Mouse (Mus musculus) neutrophil, adult 83 days (primary cell): ENCODE data around the gene Atg7. TPM values are rescaled to one million over a fixed set of nuclear protein-coding genes. Genes with fewer than 3 reads are reported as not detected.

ENCODE experiments used
- total RNA-seq, 2 experiments: library from RNA; stranded (reverse); gene quantifications; one replicate each; pipeline ENCODE4 v1.2.4; 2023

Atg7 gene
- total RNA-seq = 100 to 1,000 TPM; 165 to 168 TPM

DNA sequence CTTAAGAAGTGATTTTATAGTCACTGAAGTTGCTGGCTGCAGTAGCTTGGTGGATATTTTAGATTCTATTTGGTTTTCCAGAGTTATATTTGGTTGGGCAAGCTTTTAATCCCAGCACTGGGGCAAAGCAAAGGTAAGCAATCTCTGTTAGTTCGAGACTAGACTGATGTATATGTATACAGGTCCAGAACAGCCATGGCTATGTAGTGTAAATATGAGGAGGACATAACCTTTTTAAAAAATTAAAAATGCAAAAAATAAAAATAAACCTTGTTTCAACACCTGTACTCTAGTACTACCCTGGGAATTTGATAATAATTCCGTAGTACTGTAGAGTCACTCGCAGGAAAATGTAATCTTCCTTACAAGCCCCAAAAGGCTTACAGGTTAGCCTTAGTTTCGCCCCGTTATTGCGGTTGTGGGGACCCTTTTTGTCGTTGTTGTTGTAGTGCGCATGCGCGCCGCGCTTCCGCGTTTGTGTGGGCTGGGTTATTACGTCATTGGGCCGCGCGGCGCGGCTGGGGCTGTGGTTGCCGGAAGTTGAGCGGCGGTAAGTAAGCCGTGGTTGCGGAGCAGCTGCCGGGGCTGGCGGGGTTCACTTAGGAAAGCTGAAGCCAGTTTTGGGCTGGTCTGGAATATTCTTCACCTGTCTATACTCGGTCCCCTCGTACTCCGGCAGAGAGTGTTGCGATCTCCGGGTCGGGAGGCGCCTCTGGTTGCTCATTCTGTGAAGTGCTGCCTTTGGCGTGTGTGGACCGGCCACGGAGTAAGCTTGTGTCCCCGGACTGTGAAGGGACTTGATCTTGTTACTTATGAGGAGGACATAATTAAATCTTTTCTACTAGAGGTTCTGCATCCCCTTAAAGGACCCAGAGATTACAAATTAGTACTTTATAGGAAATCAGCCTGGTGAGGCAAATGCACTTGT is at the start of gene Atg7:
Atg7 (plus strand) TSS at position 497 of the 928 bp plus-strand sequence.

Other genes starting within 250 kb of the Atg7 start
- gene Hrh1, start 245.2 kb upstream of the Atg7 start, total RNA-seq = under 1 TPM; 0.31 to 0.42 TPM